Mouse (Mus musculus) layer of hippocampus, postnatal 25 days (tissue): ENCODE results near the gene Maf. TPM values are rescaled to one million over a fixed set of nuclear protein-coding genes. Genes with fewer than 3 reads are reported as not detected.
A peak's percentile ranks its signal among the peaks of the same experiment; 100 is the strongest.

Experiments used
- DNase-seq, 2 experiments: peaks; one replicate each; pipeline ENCODE4 v3.0.0; 2022; ENCODE audit warnings: mixed read lengths in 2 of 2, low spot score in 1 of 2; ENCODE audit errors: extremely low spot score in 1 of 2
- total RNA-seq, 2 experiments: library from RNA; stranded (reverse); gene quantifications; 2 replicates each; pipeline ENCODE4 v1.2.3; 2021

Maf gene
- total RNA-seq, 2 experiments from 2014 or later: 19.2 to 19.6 TPM

GRCm38 (mm10) chr8:115706411-115706860 lies 1.2 kb downstream of the Maf start:
- DNase-seq: peak; percentile 15 to 17

DNA sequence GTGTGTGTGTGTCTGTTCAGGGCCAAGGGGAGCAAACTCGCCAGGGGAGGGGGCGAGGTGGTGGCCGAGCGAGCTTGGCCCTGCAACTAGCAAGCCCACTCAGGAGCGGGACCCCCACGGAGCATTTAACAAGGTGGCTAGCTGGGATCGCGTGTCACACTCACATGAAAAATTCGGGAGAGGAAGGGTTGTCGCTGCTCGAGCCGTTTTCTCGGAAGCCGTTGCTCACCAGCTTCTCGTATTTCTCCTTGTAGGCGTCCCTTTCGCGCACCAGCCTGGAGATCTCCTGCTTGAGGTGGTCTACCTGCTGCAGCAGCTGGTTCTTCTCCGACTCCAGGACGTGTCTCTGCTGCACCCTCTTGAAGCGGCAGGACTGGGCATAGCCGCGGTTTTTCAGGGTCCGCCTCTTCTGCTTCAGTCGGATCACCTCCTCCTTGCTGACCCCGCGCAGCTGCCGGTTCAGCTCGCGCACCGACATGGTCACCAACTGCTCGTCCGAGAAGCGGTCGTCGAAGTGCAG lies 1.9 kb downstream of the Maf start:
- DNase-seq: no peak

DNA sequence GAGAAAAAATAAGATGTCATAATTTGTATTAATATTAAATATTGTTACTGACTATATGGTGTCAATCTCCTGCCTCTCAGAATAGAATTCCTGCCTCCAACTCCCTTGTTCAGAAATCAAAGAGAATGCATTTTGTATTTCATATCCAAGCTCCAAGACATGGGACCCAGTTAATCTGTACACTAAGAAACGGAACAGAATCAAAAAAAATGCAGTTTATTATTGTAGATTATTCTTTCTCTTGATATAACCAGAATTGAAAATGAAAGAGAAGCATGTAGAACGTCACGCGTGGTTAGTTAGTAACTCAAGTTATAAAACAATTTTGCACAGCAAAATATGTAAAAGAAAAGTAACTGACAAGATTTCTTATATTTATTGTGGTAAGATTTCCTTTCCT lies 4.5 kb downstream of the Maf start:
- DNase-seq: no peak

DNA sequence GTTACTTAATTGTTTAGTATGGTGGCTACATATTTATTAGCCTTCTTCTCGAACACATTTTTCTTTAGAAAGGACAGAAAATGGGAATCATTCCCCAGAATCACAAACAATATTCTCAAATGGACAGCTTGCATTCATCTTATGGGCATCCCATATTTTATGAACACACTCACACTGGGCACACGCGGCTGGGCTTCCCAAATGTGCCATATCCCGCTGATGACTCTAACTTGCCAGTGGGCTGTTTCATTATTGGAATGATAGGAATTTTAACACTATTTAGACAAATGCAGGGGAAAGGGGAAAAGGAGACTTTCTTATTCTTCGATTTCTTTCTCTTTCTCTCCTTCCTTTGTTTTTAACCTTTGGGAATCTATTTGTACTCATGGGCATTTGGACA lies 6.6 kb downstream of the Maf start:
- DNase-seq: no peak

DNA sequence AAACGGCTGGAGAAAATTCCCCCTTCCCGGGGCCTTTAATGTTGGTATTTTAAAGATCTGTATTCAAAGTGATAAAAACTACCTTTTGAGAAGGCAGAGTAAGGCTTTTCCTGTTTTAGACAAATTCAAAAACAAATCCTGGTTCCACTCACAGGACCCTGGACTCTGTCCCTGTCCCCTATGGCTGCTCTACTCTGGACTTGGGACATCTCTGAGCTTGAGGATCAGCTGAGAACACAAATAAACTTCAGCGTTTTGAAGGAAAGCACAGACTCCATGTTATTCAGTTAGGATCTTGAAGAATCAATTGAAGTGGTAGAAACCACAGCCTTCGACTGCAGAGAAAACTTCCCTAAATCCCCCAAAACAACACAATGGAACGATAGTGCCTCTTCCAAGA lies 8.4 kb downstream of the Maf start:
- DNase-seq: no peak

DNA sequence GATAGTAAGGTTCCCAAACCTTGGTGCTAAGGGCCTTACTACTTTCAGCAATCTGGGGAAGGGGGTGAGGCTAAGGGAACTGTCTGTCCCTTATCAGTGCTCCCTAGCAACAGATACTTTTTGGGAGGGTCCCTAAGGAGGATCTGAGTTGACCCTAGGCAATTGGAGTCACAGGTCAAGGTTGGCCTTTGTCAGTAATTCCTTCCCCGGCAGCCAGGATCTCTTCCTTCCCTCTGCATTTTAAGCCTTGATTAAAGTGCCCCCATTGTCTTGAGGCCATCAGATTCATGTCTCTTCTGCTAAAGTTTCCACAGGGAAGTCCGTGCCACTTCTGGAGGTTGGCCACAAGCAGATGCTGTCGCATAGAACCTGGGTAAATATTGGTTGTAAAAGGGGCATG lies 10.2 kb downstream of the Maf start:
- DNase-seq: no peak

GRCm38 (mm10) chr8:115696661-115697060 lies 10.9 kb downstream of the Maf start:
- DNase-seq: no peak

GRCm38 (mm10) chr8:115687349-115687748 lies 20.2 kb downstream of the Maf start:
- DNase-seq: no peak

- no peak for DNase-seq
Observed at GRCm38 (mm10) chr8:115683309-115683708, 24.3 kb downstream of the Maf start.

- no peak for DNase-seq
Observed at GRCm38 (mm10) chr8:115679539-115679938, 28.1 kb downstream of the Maf start.

DNA sequence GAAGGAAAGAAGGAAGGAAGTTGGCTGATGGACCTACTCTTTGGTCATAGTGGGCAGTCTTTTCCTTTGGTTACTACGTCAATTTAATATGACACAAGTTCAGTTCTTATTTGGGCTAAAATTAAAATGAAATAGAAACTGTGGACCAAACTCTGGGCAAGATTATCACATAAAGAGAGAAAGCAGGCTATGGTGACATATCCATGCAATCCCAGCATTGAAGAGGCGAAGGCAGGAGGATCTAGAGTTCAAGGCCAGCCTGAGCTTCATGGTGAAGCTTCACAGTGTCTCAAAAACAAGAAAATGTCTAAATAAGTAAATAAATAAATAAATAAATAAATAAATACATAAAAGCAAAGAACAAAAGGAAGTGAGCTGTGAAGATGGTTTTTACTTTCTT lies 42.7 kb downstream of the Maf start:
- DNase-seq: no peak

GRCm38 (mm10) chr8:115650110-115650521 lies 57.5 kb downstream of the Maf start:
- DNase-seq: no peak

DNA sequence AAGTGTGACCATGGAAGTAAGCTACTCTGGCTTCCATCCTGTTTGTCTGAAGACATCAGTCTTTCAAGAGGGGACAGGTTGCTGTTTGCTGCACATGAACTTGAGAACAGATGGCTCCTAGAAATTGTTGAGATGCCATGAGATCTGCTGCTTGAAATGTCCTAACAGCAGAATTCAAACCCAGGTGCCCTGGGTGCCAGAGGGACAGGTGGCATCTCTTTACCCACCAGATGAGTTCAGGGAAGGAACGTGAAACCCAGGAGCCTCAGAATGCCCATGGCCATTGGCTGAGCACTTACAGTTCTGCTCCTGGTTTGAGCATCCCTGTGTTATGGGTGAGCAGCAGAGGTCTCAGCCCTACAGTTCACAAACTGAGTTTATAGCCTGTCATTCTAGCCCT lies 62.5 kb downstream of the Maf start:
- DNase-seq: no peak

DNA sequence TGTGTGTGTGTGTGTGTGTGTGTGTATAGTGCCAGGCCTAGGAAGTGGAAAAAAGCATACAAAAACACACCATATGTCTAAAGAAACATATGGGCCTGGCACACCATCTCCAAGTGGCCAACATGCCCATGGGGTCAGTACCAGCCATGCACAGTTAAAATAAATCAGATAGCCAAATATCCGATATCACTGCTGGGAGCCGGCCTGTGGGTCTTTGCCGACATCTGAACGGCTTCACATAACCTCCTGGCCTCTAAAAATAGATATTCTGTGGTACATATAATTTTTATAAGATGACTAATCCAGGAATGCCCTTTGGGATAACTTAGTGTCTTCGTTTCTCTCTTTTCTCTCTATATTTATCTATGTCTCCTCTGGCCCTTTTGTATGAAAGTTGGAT lies 65.7 kb downstream of the Maf start:
- DNase-seq: no peak

DNA sequence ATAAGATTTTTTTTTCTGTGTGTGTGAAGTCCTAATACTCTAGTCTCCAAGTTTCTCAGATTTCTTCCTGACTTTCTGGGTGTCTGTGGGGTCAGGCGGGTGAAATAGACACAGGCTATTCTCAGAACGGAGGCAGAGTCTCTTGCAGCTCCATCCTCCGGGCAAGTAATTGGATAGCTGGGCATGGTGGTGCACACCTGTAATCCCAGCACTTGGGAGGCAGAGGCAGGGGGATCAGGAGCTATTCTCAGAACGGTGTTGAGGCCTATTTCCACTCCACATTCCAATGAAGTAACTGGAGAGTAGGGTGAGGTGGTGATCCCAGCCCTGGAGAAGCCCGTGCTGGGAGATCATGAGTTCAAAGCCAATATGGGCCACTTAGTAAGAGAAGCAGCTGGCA lies 67.6 kb downstream of the Maf start:
- DNase-seq: no peak

DNA sequence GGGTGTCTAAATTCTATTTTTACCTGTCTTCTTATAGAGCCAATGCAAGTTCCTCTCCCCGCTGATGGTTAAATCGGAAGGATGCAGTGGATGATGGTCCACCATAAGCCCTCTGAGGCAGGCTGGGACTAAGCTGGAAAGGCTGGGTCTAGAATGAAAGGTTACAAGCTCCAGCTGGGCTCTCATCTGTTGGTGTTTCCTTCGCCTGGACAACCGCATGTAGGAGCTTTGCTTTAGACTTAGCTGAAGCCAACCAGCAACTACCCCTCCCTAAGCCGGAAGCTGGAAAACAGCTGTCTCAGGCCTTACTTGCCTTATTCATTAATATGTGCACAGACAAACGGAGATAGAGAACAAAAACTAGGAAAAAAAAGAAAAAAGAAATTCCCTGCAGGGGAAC lies 70.8 kb downstream of the Maf start:
- DNase-seq: no peak
